Mouse (Mus musculus) MEL (cell line): ENCODE measurements at regions not wholly inside any gene's neighbourhood (a gene's known extent, or its start where the extent isn't known, plus 50 kb on each side); places are given as distances from the start of the nearest gene placed in this dataset.

ENCODE experiments used
- CTCF ChIP-seq, 3 experiments: IDR thresholded peaks in 2 of 3; conservative IDR thresholded peaks in 1 of 3; 2 replicates each; pipeline ENCODE4 v1.5.1; 2011 to 2012; ENCODE audit warnings: low read length in 3 of 3, low read depth in 2 of 3, mild to moderate bottlenecking in 2 of 3, improper control_type of control experiment in 1 of 3, inconsistent platforms in 1 of 3, mixed read lengths in 1 of 3, moderate library complexity in 1 of 3; ENCODE audit not compliant: control insufficient read depth in 1 of 3, insufficient read depth in 1 of 3, poor library complexity in 1 of 3, severe bottlenecking in 1 of 3
- ELF1 ChIP-seq: IDR thresholded peaks from 2 replicates; pipeline ENCODE4 v1.6.1; 2014; ENCODE audit warnings: low read depth, mild to moderate bottlenecking, inconsistent platforms, low read length, improper control_type of control experiment, moderate library complexity
- EP300 ChIP-seq, 2 experiments: IDR thresholded peaks; 2 replicates each; pipeline ENCODE4 v1.6.1; 2011; ENCODE audit warnings: improper control_type of control experiment in 2 of 2, low read length in 2 of 2, low read depth in 1 of 2, mild to moderate bottlenecking in 1 of 2
- MXI1 ChIP-seq: IDR thresholded peaks from 2 replicates; pipeline ENCODE4 v1.6.1; 2011; ENCODE audit warnings: mild to moderate bottlenecking, low read depth, low read length, improper control_type of control experiment
- RCOR1 ChIP-seq: IDR thresholded peaks from 2 replicates; pipeline ENCODE4 v1.6.1; 2012; ENCODE audit warnings: low read depth, mild to moderate bottlenecking, inconsistent platforms, low read length, improper control_type of control experiment
- ZC3H11A ChIP-seq: IDR thresholded peaks from 2 replicates; pipeline ENCODE4 v1.6.1; 2012; ENCODE audit warnings: low read depth, mild to moderate bottlenecking, inconsistent platforms, low read length, improper control_type of control experiment

GRCm38 (mm10) chr13:115751271-115751670 lies 558.2 kb downstream of the Isl1 start:
- no peak for TF ChIP-seq ZC3H11A
- TF ChIP-seq ELF1 = no peak
- no peak for TF ChIP-seq MXI1
- no peak for TF ChIP-seq CTCF (IDR thresholded peaks at IDR 0.05 in 2 of 3, conservative IDR thresholded peaks at IDR 0.05 in 1 of 3; ENCODE audit: control insufficient read depth in 1 of 3, insufficient read depth in 1 of 3, low read depth in 2 of 3, low read length in 3 of 3, poor library complexity in 1 of 3, severe bottlenecking in 1 of 3)
- no peak for TF ChIP-seq EP300 (IDR thresholded peaks at IDR 0.05; ENCODE audit: low read depth in 1 of 2, low read length in 2 of 2)
- TF ChIP-seq RCOR1 = no peak
